Mouse (Mus musculus): ENCODE data around the gene Prdm10. TPM values are rescaled to one million over a fixed set of nuclear protein-coding genes. Genes with fewer than 3 reads are reported as not detected.

Prdm10 gene
- polyA plus RNA-seq, 1 experiment: 4.1 TPM

DNA sequence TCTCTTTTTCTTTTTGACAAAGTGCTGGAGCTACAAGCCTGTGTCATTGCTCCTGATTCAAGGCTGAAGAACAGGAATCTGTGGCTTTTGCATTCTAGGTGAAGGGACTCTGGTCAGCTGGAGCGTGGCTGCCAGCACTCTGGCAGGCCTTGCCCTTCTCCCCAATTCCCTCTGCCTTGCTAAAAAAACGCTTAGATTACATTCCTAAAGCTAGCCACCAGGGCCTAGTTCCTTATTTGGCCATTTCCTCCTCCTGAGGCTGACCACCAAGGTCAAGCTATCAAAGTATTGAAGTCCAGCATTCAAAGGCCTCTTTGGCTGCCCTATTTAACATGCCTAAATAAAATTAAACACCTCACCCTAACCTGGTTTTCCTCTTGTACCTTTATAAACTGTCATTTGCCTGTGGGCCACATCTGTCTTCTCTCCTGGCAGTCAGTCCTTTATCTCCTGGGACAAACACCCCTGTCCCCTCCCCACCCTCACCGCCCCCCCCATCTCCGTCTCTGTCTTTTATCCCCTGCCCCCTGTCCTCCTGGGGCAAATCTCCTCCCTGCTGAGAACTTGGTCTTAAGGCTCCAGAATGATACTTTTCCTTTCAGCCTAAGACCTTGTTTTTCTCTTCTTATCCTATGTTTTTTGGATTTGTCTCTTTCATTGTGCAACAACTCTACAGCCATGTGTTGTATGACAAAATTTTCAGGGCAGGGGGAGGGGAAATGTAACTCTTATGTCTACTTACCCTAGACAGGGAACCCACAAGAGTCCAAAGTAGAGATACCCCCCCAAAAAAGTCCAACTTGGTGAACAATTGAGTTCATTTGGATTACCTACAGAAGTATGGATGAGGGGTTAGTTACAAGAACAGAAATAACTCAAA, 17.9 kb upstream of the Prdm10 start:
- TF ChIP-seq CTCF (conservative IDR thresholded peaks at IDR 0.05; ENCODE audit: insufficient read depth, insufficient read length, low read depth, low read length): no peak
- no peak for TF ChIP-seq POLR2A (IDR thresholded peaks at IDR 0.05; ENCODE audit: low read depth, low read length)
- peaks cover 4% of the 10 kb centered on the region; the same call in 1 of the 2 replicates for H3K4me1 ChIP-seq (ENCODE audit: control insufficient read depth, insufficient read depth, low read length)
- 41% methylated on average over 4 of the region's 4 CpGs for WGBS
- H3K27me3 ChIP-seq (replicated peaks; ENCODE audit: control insufficient read depth, insufficient read depth, low read length): no peaks in the 10 kb centered on the region
- no peak overlapping the region for H3K4me3 ChIP-seq (ENCODE audit: insufficient read depth, low read depth, low read length)
- H3K36me3 ChIP-seq (ENCODE audit: control insufficient read depth, insufficient read depth, low read length): no peaks in the 10 kb centered on the region
- H3K27ac ChIP-seq (ENCODE audit: insufficient read depth, low read depth, low read length): peak overlapping the region; percentile 27; the same call in 1 of the 2 replicates
- DNase-seq: peak; percentile 76

DNA sequence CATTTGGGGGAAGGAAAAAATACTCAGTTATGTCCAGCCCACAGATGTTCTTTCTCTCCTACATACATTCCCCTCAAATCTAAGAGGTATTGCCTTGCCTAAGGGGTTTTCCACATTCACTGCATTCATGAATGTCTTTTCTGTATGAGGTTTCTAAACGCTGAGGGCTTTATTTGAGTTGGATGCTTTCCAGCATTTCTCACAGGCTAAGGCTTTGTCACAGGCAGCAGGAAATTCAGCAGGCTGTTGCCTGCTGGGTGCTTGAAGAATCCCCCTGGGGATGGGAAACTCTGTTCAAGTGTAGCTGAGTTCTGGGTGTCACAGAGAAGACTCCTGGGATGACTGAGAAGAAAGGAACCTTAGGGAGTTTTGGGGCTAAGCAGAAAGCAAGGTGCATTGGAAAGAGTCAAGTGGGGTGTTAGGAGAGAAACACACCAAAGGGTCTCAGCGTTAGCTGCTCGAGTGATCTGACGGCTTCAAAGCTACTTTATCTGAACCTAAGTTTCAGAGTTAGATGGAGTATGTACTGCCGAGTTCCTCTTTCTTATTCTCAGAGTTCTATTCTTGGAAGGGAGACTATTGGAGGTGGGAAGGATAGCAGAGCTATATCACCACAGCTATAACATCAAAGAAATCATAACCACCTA, 14.2 kb upstream of the Prdm10 start:
- 48% methylated on average over 5 of the region's 5 CpGs for WGBS
- no peak for TF ChIP-seq POLR2A (IDR thresholded peaks at IDR 0.05; ENCODE audit: low read depth, low read length)
- no peak for TF ChIP-seq CTCF (conservative IDR thresholded peaks at IDR 0.05; ENCODE audit: insufficient read depth, insufficient read length, low read depth, low read length)
- H3K27ac ChIP-seq (ENCODE audit: insufficient read depth, low read depth, low read length): no peak overlapping the region
- peak; percentile 50 for DNase-seq
- H3K4me1 ChIP-seq (ENCODE audit: control insufficient read depth, insufficient read depth, low read length): peaks cover 4% of the 10 kb centered on the region; the same call in 1 of the 2 replicates
- H3K4me3 ChIP-seq (ENCODE audit: insufficient read depth, low read depth, low read length): no peak overlapping the region
- H3K27me3 ChIP-seq (replicated peaks; ENCODE audit: control insufficient read depth, insufficient read depth, low read length): no peaks in the 10 kb centered on the region
- H3K36me3 ChIP-seq (ENCODE audit: control insufficient read depth, insufficient read depth, low read length): no peaks in the 10 kb centered on the region

DNA sequence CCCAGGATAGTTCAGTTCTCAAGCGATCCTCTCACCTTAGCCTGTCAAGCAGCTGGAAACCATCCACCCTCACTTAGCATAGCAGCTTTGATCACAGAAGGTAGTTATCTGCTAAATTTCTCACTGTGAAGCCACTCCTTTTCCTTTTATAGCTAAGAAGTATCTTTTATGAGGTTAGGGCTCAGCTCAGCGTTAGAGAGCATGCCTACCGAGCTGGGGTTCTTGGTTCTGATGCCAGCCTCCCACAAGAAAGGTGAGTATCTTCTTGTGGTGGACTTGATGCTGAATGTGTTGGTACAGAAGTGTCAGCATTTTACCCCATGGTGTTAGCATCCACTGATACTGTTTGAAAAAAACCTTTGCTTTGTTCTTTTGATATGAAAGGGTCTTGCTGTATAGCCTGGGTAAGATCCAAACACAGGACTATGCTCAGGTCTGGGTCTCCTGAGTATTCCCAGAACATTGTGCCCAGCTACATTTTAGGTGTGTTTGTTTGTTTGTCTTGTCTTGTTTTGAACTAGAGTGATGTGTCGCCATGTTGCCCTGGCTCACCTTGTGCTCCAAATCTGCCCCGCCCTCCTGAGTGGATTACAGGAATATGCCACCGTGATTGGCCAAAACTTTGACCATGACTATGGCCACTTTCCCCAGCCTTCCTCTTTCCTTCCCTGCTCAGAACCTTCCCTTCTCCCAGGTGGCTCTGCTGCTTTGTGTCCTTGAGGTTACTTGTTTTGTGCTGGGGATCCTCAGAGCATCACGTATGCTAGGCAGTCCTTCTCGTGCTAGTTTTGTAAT, 8.9 kb upstream of the Prdm10 start:
- Histone ChIP-seq H3K27ac (ENCODE audit: insufficient read depth, low read depth, low read length) (no peak overlapping the region), H3K36me3 (ENCODE audit: control insufficient read depth, insufficient read depth, low read length) (no peaks in the 10 kb centered on the region), H3K4me1 (ENCODE audit: control insufficient read depth, insufficient read depth, low read length) (peaks cover 4% of the 10 kb centered on the region), H3K4me3 (ENCODE audit: insufficient read depth, low read depth, low read length) (no peak overlapping the region), H3K27me3 (replicated peaks; ENCODE audit: control insufficient read depth, insufficient read depth, low read length) (no peaks in the 10 kb centered on the region)
- no peak for DNase-seq
- 83% methylated on average over 8 of the region's 8 CpGs for WGBS
- TF ChIP-seq CTCF (conservative IDR thresholded peaks at IDR 0.05; ENCODE audit: insufficient read depth, insufficient read length, low read depth, low read length) (no peak), POLR2A (IDR thresholded peaks at IDR 0.05; ENCODE audit: low read depth, low read length) (no peak)

- no peak overlapping the region for H3K27ac ChIP-seq (ENCODE audit: insufficient read depth, low read depth, low read length)
- no peak for DNase-seq
- no peaks in the 10 kb centered on the region for H3K27me3 ChIP-seq (replicated peaks; ENCODE audit: control insufficient read depth, insufficient read depth, low read length)
- H3K4me3 ChIP-seq (ENCODE audit: insufficient read depth, low read depth, low read length): no peak overlapping the region
- WGBS: 96% methylated on average over 4 of the region's 4 CpGs
- no peaks in the 10 kb centered on the region for H3K36me3 ChIP-seq (ENCODE audit: control insufficient read depth, insufficient read depth, low read length)
- TF ChIP-seq POLR2A (IDR thresholded peaks at IDR 0.05; ENCODE audit: low read depth, low read length) (no peak), CTCF (conservative IDR thresholded peaks at IDR 0.05; ENCODE audit: insufficient read depth, insufficient read length, low read depth, low read length) (no peak)
- H3K4me1 ChIP-seq (ENCODE audit: control insufficient read depth, insufficient read depth, low read length): peaks cover 4% of the 10 kb centered on the region
Measured at GRCm38 (mm10) chr9:31272160-31272559, 8.2 kb upstream of the Prdm10 start.

DNA sequence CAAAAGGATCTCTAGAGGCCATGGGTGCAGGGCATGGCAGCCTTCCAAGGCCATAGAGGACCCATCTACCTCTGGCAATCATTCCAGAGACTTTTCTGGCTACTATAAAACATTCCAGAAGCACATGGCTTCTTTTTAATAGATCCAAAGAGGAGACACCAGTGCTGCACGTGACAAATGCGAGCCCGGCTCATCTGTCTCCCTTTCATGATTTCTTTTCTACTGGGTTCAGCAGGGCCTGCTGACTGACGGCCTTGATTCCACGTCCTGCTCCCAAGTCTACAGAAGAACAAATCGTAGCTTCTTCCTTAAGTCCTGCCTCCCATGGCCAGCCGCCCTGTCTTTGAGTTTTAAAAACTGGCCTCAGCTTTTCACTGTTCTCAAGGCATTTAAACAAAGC, 1.7 kb upstream of the Prdm10 start:
- Histone ChIP-seq H3K27ac (ENCODE audit: insufficient read depth, low read depth, low read length) (peak overlapping the region; percentile 93; the same call in 1 of the 2 replicates), H3K4me1 (ENCODE audit: control insufficient read depth, insufficient read depth, low read length) (peaks cover 16% of the 10 kb centered on the region), H3K4me3 (ENCODE audit: insufficient read depth, low read depth, low read length) (no peak overlapping the region), H3K36me3 (ENCODE audit: control insufficient read depth, insufficient read depth, low read length) (no peaks in the 10 kb centered on the region), H3K27me3 (replicated peaks; ENCODE audit: control insufficient read depth, insufficient read depth, low read length) (no peaks in the 10 kb centered on the region)
- WGBS: 69% methylated on average over 7 of the region's 7 CpGs
- DNase-seq: no peak
- TF ChIP-seq POLR2A (IDR thresholded peaks at IDR 0.05; ENCODE audit: low read depth, low read length): no peak
- no peak for TF ChIP-seq CTCF (conservative IDR thresholded peaks at IDR 0.05; ENCODE audit: insufficient read depth, insufficient read length, low read depth, low read length)

GRCm38 (mm10) chr9:31279306-31279705, 1.0 kb upstream of the Prdm10 start:
- H3K27ac ChIP-seq (ENCODE audit: insufficient read depth, low read depth, low read length): peak overlapping the region; percentile 93
- H3K4me1 ChIP-seq (ENCODE audit: control insufficient read depth, insufficient read depth, low read length): peaks cover 13% of the 10 kb centered on the region; the same call in 1 of the 2 replicates
- WGBS: 36% methylated on average over 2 of the region's 2 CpGs
- DNase-seq: peak; percentile 47
- H3K4me3 ChIP-seq (ENCODE audit: insufficient read depth, low read depth, low read length): peak overlapping the region; percentile 99
- no peak for TF ChIP-seq POLR2A (IDR thresholded peaks at IDR 0.05; ENCODE audit: low read depth, low read length)
- TF ChIP-seq CTCF (conservative IDR thresholded peaks at IDR 0.05; ENCODE audit: insufficient read depth, insufficient read length, low read depth, low read length): no peak
- no peaks in the 10 kb centered on the region for H3K27me3 ChIP-seq (replicated peaks; ENCODE audit: control insufficient read depth, insufficient read depth, low read length)
- H3K36me3 ChIP-seq (ENCODE audit: control insufficient read depth, insufficient read depth, low read length): no peaks in the 10 kb centered on the region
